Mouse (Mus musculus): ENCODE data around the gene Dupd1.

Dupd1 gene

DNA sequence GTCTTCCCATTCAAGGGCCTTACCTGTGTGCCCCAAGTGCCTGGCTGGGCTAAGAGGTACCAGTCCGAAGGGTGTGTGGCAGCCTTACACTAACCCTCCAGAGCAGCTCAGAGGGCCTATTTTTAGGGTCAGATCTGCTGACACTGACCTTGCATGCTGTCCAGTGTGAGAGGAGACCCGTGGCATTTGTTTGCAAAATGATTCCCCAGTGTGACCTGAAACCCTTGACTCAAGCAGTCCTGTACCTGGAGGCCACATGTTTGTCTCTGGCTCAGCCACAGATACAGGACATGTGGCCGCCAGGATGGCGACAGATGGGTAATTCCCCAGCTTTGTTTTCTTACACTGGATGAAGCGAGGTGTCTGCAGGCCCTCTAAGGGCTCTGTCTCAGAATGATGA lies at the start of gene Dupd1:
Gene Dupd1, minus strand, starts transcription at position 91 of the 400 bp plus-strand sequence.
- no peak for DNase-seq (ENCODE audit: low read depth, low spot score)

DNA sequence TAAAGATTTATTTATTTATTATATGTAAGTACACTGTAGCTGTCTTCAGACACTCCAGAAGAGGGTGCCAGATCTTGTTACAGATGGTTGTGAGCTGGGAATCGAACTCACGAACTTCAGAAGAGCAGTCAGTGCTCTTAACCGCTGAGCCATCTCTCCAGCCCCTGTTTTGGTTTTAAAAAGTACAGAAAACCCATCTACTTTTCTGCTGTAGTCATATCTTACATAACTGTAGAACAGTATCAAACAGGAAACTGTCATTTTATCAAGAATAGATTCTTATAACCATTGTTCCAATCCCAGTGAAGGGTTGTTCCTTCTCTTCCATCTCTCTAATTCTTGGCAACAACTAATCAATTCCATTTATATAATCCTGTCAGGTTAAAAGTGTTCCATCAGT lies 49.4 kb upstream of the Dupd1 start:
- DNase-seq (ENCODE audit: low read depth, low spot score): no peak

DNA sequence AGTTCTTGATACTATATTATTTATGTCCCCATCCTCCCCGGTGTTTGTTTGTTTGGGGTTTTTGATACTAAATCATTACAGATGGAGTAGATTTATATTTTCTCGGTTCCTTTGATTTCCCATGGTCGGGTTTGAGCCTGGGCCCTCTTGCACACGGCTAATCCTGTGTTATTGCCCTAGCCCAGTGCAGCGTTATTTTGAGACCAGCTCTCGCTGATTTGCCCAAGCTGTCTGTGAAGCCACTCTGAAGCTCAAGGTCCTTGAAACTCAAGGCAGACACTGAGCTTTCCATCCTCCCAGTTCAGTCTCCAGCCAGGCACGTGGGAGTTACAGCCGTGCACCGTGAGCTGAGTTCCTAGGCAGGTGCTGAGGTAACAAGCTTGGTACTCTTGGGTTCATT lies 47.2 kb upstream of the Dupd1 start:
- DNase-seq (ENCODE audit: low read depth, low spot score): no peak

DNA sequence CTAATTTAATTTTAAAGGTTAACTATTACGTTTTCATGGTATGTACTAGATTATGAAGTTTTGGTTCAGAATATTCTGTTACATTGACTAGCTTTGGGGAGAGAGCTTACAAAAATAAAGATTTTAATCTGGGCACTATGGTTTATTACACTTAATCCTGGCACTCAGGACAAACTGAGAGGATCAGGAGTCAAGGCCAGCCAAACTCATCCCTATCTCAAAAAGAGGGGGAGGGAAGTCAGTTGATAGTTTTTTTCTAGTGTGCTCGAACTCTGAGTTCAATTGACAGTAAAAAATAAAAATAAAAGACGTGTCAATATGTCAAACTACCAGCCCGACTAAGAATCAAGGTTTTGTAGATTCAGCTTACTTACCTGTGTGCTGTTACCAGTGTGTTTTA lies 39.0 kb upstream of the Dupd1 start:
- no peak for DNase-seq (ENCODE audit: low read depth, low spot score)

DNA sequence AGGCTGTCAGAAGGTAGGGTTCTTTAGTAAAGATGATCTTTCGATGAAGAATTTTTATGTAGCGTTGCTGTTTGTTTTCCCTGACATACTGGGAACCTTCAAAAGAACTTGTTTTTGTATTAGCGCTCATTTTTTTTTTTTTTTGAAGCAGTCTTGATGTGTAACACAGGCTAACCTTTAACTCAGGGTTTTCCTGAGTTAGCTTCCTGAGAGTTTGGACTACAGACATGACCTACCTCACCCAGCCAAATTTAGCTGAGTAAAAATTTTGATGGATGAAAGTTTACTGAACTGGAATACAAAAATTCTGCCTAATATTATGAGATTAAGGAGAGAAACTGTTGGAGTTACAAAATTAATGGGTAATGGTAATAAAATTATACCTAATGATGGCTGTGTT lies 38.0 kb upstream of the Dupd1 start:
- no peak for DNase-seq (ENCODE audit: low read depth, low spot score)

DNA sequence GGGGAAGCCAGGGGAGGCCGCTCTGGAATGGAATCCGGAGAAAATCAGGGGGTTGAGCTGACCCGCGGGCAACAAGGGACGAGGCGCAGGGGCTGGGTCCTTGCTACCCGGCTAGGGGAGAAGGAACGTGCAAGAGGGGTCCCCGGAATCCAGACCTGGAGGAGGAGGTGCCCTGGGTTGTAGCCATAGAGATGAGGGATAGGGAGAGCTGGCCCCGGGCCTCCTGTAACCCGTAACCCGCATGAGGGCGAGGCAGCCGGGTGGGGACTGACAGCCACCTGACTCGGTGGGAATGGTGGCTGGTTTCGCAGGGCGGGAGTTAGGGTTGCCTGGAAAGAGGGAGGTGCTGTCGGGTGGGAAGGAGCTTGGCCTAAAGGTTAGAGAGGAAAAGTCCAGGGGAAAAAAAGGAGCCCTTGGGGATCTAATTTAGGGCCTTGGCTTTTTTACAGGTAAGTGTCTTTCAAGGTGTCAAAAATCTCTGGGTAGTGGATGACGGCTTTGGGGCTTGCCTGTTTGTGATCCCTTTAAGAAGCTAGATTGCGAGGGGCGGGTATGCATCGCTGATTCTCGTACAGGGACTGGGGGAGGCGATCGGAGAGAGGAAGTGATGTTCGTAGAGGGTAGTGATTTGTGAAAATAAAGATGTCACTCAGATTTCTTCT lies 36.6 kb upstream of the Dupd1 start, which contains the start of gene Dusp13:
Gene Dusp13, minus strand, starts transcription at position 301 of the 662 bp plus-strand sequence.
- peak; percentile 24 for DNase-seq (ENCODE audit: low read depth, low spot score)

DNA sequence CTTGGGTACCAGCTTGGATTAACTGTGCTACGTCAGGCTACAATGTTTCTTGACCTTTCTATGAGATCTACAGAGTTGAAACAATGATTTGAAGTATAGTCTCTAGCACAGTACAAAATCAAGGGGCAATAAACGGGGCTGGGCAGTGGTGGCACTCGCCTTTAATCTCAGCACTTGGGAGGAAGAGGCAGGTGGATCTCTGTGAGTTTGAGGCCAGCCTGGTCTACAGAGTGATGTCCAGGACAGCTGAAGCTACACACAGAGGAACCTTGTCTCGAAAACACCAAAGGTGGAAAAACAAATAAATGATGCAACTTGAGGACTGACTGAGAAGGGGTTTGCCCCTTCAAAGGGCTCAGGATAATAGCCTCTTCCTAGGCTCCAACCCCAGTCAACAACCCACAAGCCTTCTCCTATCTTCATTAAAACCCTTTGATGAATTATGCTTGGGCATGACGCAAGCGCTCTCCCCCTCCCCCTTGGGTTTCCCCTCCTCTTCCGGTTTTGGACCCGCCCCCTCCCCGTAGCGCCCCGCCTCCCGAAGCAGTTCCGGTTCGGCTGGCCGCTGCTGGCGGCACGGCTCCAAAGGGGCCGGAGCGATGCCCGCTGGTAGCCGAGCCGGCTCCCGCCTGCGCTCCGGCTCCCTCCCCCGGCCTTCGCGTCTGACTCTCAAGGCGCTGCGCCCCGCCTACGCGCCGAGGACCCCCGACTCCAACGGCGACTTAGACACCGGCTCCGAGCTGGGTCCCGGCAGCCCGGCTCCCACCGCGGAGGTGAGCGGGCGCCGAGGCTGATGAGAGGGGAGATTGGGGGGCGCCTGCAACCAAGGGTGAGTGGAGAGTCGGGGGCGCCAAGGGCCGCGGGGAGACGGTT lies 35.9 kb upstream of the Dupd1 start, which contains the start of gene Samd8:
Gene Samd8, plus strand, starts transcription at position 524 of the 873 bp plus-strand sequence.
- DNase-seq (ENCODE audit: low read depth, low spot score): peak; percentile 66

DNA sequence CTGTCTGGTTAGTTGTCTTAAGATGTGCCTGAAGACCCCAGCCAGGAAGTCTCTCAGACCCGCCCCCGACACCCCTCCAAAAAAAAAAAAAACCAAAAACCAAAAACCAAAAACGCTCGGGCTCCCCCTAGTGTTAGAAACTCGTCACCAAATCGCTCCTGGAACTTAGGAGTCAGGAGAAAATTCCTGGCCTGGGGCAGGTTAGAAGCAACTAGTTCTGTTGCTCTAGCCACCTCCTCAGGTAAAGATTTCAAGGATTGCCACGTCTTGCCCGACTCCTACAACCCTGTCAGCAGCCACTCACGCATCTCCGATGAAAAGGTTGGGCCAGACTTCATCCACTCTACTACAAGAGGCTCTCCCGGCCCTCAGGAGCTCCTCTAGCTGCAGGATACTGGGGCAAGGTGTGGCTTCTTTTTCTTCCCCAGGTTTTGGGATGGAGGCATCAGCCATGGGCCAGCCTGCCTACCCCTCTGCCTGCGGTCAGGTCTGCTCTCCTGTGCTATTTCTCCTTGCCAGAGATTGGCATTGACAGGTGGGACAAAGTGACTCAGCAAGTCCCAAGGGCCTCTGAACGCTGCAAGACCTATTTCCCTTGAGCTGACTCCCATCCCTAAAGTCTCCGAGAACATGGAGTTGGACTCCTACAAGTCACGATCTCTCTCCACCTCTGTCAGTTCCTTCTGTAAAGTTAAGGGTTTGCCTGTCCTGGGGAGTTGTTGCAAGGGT lies 33.9 kb upstream of the Dupd1 start:
- DNase-seq (ENCODE audit: low read depth, low spot score): peak; percentile 39

DNA sequence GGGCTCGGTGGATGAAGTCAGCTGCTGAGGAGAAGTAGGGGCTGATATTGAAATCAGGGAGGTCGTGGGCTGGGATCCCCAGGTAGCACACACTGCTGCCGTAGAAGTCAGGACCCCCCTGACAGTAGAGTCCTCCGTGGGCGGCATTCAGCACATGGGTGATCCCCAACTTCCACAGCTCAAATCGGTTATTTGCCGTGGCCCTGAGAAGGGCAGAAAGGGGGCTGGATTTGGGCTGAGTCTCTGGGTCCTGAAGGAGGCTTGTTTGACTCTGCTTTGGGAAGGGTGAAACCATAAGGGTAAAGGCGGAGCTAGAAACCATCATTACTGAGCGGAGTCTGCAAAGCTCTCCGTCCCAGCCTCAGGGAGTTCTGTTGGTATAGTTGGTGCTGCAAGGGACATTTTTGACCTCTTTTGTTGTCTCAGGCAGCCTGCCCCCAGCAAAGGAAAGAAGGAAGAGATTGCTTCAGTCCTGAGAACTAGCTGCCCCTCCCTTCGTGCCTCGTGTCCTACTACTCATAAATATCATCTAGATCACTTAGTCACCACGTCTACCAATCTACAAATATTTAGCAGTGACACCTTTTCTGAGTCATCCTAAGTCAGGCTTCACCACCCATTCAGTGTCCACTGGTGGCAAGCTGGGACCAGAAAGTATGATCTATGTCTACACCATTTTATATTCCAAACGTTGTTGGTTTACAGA lies 33.2 kb upstream of the Dupd1 start:
- no peak for DNase-seq (ENCODE audit: low read depth, low spot score)

DNA sequence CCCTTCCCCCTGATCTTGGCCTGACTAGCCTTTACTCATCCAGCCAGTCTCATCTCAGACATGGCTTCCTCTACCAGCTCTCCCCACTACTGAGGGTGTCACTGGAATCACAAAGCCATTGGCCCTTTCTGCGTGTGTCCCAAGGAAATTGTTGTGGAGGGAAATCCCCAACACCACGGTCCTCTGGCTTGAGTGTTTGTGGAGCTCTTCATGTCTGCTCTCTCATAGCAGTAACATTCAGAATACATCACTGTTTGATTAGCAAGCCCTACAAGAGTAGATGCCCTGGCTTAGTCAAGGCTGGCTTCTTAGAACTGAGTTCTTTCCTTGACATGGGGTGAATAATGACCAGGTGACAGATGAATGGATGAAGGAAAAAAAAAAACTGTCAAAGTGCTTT lies 32.5 kb upstream of the Dupd1 start:
- DNase-seq (ENCODE audit: low read depth, low spot score): no peak

DNA sequence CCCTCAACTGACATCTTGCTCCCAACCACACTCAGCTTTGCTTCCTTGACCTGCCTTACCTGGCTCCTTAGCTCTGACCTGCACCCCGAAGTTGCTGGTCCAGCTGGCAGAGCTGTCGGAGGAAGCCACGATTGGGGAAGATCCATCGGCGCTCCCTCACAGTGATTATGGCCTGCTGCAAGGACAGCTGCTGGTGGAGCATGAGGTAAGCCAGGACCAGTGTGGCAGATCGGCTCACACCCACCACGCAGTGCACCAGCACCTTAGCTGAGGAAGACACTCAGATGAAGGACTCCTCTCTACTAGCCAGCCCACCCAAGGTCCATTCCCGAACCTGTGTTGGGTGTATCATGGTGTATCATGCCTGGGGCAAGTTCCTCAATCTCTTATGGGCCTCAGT lies 31.9 kb upstream of the Dupd1 start:
- DNase-seq (ENCODE audit: low read depth, low spot score): no peak

DNA sequence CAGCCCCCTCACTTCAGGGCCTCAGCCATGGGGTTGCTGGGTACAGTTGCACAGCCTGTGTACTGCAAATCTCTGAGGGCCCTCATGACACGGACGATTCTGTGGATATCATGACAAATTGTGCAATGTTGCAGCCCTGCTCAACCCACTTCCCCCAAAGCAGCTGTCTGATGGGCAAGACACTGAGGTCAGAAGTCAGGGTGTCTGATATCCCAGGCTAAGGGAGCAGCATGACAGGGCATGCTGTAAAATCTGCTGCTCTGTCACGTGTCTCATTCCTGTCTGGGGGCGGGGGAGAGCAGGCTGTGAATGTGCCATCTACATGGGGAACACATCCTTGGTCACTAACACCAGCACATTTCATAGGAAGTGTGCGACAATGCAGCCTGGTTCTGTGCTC lies 30.8 kb upstream of the Dupd1 start:
- no peak for DNase-seq (ENCODE audit: low read depth, low spot score)

DNA sequence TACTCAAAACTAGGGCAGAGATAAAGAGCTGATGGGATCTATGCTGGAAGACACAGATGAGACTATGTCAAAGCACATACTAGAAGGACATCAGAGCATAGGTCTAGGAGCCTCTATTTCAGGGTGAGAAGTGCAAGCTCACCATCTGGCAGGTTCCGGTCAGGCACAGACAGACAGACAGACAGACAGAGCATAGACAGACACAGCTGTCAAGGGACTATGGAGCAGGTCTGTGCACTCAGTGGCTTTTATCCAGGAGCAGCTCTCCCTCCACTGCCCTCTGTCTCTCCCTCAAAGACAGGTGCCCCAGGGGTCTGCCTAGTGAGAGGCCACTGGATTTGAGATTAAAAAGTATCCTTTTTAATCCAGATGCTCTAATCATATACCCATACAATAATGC lies 29.8 kb upstream of the Dupd1 start:
- DNase-seq (ENCODE audit: low read depth, low spot score): no peak

DNA sequence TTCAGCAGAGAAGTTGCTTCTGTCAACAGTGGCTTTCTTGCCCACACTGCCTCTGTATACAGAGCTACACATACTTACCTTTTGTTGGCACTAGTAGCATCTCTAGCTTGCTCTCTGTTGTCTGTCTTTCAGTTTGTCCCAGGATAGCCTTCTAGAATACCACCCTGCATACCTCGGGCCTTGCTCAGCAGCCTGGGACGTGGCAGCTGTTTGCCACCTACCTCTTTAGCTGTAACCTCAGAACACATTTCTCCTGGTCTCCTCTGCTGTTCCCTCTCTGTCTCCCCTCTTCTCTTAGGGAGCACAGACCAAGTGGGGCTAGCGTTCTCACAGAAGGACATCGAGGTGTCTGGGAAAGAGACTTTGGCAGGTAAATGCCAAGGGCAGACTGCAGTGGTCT lies 28.1 kb upstream of the Dupd1 start:
- DNase-seq (ENCODE audit: low read depth, low spot score): no peak

DNA sequence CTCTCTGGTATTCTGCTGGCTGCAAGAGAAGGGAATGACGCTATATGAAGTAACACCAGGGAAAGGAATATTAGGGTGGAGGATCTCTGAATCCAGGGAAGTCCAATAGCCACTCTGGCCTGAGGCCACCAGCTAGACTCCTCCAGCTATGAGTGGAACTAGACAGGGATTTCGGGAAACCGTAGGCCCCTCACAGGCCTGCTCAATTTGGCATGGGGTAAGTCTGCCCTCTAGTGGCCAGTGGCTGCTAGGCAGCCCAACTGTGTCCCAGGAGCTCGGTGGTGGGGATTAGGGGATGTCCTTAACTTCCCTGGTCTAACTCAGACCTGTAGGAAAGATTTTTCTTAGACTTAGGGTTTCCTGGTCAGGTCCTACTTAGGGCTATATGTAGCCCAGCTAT lies 27.4 kb upstream of the Dupd1 start:
- DNase-seq (ENCODE audit: low read depth, low spot score): peak; percentile 53

DNA sequence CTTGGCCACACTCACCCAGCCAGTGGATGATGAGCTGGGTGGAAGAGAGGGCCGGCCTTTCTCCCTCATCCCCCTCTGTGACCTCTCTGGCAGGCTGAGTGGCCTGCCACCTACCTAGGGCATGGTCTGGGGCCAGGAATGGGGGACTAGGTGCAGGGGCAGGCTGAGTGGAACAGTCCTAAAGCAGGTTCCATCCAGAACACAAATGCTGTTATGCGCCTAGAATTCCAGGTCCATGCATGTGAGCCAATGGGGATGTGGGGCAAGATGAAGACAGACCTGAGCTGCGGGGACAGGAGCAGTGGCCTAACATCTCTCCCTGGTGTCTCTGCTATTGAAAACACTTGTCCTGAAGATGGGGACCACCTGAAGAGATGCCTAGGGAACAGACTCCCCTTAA lies 26.9 kb upstream of the Dupd1 start:
- no peak for DNase-seq (ENCODE audit: low read depth, low spot score)

DNA sequence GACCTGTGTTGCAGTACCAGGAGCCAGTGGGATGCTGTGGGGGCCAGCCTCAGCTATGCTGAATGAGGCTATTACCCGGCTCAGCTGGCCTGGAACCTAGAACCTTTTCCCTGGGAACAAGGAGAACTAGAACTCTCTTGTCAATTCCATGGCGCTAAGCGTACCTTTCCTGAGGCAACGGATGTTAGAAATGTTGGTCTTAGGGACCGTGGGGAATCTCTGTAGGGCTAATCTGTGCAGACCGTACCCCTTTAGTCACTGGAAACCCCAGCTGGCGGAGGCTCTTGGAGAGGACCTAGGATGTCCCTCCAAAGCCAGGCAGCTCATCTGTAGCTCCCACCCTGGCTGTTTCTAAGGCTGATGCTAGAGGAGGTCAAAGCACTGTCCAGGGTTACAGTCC lies 26.0 kb upstream of the Dupd1 start:
- DNase-seq (ENCODE audit: low read depth, low spot score): no peak

DNA sequence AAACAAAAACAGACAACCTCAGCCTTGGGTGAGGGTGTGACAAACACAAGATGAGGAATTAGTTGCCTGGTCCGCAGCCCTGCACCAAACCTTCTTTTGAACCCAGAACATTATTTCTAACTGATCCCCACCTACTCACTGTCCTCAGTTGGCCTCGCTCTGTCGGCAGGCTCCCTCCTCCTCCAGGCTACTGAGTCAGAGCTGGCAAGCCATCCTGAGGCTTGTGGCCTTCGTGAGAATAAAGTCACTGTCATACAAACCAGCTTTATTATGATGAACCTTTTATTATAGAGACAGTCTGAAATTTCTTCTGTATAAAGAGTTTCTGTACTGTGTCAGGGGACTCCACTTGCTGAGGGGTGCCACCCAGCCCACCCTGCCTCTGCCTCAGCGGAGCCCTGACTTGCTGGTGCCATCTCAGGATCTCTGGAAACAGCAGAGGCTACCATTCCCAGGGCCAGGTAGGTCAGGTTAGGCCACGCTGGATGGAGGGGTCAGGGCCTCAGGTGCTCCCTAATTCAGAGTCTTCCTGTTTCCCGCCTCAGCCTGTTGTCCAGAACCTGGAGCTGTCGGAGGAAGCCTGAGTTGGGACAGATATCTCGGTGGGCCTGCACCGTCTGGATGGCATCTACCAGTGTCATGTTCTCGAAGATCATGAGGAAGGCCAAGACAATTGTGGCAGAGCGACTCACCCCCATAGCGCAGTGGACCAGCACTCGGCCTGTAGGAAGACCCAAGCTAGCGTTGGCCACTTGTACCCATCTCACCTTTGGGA lies 18.9 kb upstream of the Dupd1 start:
- DNase-seq (ENCODE audit: low read depth, low spot score): no peak

DNA sequence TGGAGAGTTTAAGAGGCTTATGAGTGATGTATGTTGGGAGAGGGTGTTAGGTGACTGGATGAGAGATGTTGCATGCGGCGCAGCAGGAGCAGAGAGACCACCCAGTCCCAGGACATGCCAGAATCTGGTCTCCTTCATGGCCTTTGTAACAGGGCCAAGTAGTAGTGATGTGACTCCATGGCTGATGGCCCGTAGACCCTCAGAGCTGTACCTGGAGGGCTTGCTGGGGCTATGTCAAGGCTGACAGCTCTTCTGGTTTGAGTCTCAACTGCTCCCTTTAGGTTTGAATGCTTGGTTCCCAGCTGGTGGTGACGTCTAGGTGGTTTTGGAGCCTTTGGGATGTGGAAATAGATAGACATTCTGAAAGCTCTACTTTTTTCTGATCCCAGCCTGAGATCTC lies 15.6 kb upstream of the Dupd1 start:
- DNase-seq (ENCODE audit: low read depth, low spot score): no peak

DNA sequence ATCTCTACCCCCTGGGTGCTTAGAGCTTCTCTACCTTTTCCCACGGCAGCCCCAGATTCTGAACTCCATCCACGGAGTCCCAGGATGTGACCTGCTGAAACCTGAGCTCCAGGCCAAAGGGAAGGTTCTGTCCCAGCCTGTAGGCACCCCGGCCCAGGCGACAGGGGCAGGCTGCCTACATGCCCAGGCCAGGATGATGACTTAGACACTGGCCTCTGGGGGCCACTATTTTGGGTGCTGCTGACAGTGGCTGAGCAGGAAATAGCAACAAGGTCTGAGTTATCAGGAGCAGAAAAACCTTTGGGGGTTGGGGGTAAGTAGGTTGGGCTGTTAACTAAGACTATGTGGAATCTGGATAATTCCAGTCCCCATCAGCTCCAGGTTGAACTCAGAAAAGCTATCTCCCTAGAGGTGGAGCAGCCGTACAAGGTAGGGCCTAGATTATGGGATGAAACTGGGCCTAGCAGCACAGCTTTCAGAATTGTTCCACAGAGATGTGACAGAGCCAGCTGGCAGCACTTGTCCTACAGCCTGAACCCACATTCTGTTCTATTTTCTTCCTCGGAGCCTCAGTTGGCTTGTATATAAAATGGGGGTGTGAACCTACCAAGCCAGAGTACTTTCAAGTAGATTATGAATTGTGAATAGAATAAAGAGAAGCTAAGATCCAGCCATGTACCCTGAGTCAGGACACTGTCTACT lies 14.8 kb upstream of the Dupd1 start:
- DNase-seq (ENCODE audit: low read depth, low spot score): no peak

Data from WW6 (cell line).